Mouse (Mus musculus): ENCODE results near the gene M1ap. TPM values are rescaled to one million over a fixed set of nuclear protein-coding genes. Genes with fewer than 3 reads are reported as not detected.

The M1ap gene
- polyA plus RNA-seq, 1 experiment from 2014 or later: 0.71 TPM

GRCm38 (mm10) chr6:83031921-83032590 lies 85.4 kb downstream of the M1ap start:
- 53% methylated on average over 18 of the region's 18 CpGs for WGBS

DNA sequence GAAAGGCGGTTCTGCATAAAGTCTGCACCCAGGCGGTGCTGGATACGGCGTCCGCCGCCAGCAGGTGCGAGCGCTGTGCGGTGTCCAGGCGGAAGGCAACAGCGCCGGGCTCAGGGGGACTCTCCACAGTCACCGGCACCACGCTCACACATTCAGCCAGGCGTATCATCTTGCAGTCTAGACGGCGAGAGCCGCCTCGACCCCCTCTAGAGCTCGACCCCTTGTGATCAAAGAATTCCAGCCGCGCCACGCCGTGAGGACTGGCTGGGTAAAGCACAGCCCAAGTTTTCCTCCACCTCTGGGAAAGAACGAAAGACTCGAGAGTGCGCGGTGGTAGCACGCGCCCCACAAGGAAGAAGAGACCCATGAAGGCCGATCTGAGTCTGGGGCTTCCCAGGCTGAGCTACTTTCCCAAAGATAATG lies 86.1 kb downstream of the M1ap start:
- WGBS: under 1% methylated on average over 31 of the region's 31 CpGs
- no peaks in the 10 kb centered on the region for H3K36me3 ChIP-seq (ENCODE audit: control insufficient read depth, insufficient read depth)
- peak overlapping the region; percentile 67 for H3K9ac ChIP-seq (ENCODE audit: low read length)
- peak overlapping the region; percentile 86 for H3K4me2 ChIP-seq (ENCODE audit: low read depth, low read length)
- H3K27ac ChIP-seq (ENCODE audit: low read length): peak overlapping the region; percentile 53
- H3K9me3 ChIP-seq (replicated peaks; ENCODE audit: control insufficient read depth, low read length): no peaks in the 10 kb centered on the region
- peaks cover 19% of the 10 kb centered on the region for H3K4me1 ChIP-seq (ENCODE audit: control insufficient read depth, insufficient read depth, low read length)
- H3K27me3 ChIP-seq (ENCODE audit: control insufficient read depth, insufficient read depth, low read length): peaks cover 13% of the 10 kb centered on the region; the same call in 1 of the 2 replicates
- peak overlapping the region; percentile 73 for H3K4me3 ChIP-seq (ENCODE audit: low read length)
- peak; percentile 39 for ATAC-seq (replicated peaks; ENCODE audit: extremely low read depth, insufficient read depth, low FRiP score)

More at GRCm38 (mm10) chr6:83031921-83032590, 85.4 kb downstream of the M1ap start:
- Histone ChIP-seq H3K36me3 (ENCODE audit: control insufficient read depth, insufficient read depth) (no peaks in the 10 kb centered on the region), H3K4me2 (ENCODE audit: low read depth, low read length) (peak overlapping the region; percentile 86), H3K27me3 (ENCODE audit: control insufficient read depth, insufficient read depth, low read length) (peaks cover 13% of the 10 kb centered on the region; the same call in 1 of the 2 replicates), H3K9ac (ENCODE audit: low read length) (peak overlapping the region; percentile 67), H3K27ac (ENCODE audit: low read length) (no peak overlapping the region), H3K4me3 (ENCODE audit: low read length) (peak overlapping the region; percentile 73), H3K9me3 (replicated peaks; ENCODE audit: control insufficient read depth, low read length) (no peaks in the 10 kb centered on the region), H3K4me1 (ENCODE audit: control insufficient read depth, insufficient read depth, low read length) (peaks cover 23% of the 10 kb centered on the region)
- no peak for ATAC-seq (replicated peaks; ENCODE audit: extremely low read depth, insufficient read depth, low FRiP score)

- Histone ChIP-seq H3K4me1 (ENCODE audit: control insufficient read depth, insufficient read depth, low read length) (peaks cover 16% of the 10 kb centered on the region), H3K27me3 (ENCODE audit: control insufficient read depth, insufficient read depth, low read length) (peaks cover 10% of the 10 kb centered on the region; the same call in 1 of the 2 replicates), H3K9ac (ENCODE audit: low read length) (peak within 1 kb of the TSS; percentile 67), H3K4me3 (ENCODE audit: low read length) (peak within 1 kb of the TSS; percentile 73), H3K27ac (ENCODE audit: low read length) (peak within 1 kb of the TSS; percentile 82), H3K36me3 (ENCODE audit: control insufficient read depth, insufficient read depth) (no peaks in the 10 kb centered on the region), H3K9me3 (replicated peaks; ENCODE audit: control insufficient read depth, low read length) (no peaks in the 10 kb centered on the region), H3K4me2 (ENCODE audit: low read depth, low read length) (peak within 1 kb of the TSS; percentile 86)
- WGBS: under 1% methylated on average over 51 of the region's 51 CpGs
- peak; percentile 81 for ATAC-seq (replicated peaks; ENCODE audit: extremely low read depth, insufficient read depth, low FRiP score)
Observed at GRCm38 (mm10) chr6:83033249-83034185, 86.8 kb downstream of the M1ap start, which contains the start of the genes Dok1 and Loxl3. TSS of gene Dok1 (minus strand) at chr6:83033471. TSS of gene Loxl3 (plus strand) at chr6:83034173.

GRCm38 (mm10) chr6:83034463-83035055 lies 87.9 kb downstream of the M1ap start:
- no peak for ATAC-seq (replicated peaks; ENCODE audit: extremely low read depth, insufficient read depth, low FRiP score)
- H3K27ac ChIP-seq (ENCODE audit: low read length): peak overlapping the region; percentile 9; the same call in 1 of the 2 replicates
- H3K36me3 ChIP-seq (ENCODE audit: control insufficient read depth, insufficient read depth): no peaks in the 10 kb centered on the region
- 32% methylated on average over 5 of the region's 5 CpGs for WGBS
- peak overlapping the region; percentile 73 for H3K4me3 ChIP-seq (ENCODE audit: low read length)
- no peaks in the 10 kb centered on the region for H3K9me3 ChIP-seq (replicated peaks; ENCODE audit: control insufficient read depth, low read length)
- H3K4me2 ChIP-seq (ENCODE audit: low read depth, low read length): peak overlapping the region; percentile 86
- peaks cover 9% of the 10 kb centered on the region; the same call in 1 of the 2 replicates for H3K27me3 ChIP-seq (ENCODE audit: control insufficient read depth, insufficient read depth, low read length)
- peak overlapping the region; percentile 67 for H3K9ac ChIP-seq (ENCODE audit: low read length)
- peaks cover 18% of the 10 kb centered on the region for H3K4me1 ChIP-seq (ENCODE audit: control insufficient read depth, insufficient read depth, low read length)

- H3K4me2 ChIP-seq (ENCODE audit: low read depth, low read length): no peak overlapping the region
Observed at GRCm38 (mm10) chr6:83037188-83037587, 90.5 kb downstream of the M1ap start.

DNA sequence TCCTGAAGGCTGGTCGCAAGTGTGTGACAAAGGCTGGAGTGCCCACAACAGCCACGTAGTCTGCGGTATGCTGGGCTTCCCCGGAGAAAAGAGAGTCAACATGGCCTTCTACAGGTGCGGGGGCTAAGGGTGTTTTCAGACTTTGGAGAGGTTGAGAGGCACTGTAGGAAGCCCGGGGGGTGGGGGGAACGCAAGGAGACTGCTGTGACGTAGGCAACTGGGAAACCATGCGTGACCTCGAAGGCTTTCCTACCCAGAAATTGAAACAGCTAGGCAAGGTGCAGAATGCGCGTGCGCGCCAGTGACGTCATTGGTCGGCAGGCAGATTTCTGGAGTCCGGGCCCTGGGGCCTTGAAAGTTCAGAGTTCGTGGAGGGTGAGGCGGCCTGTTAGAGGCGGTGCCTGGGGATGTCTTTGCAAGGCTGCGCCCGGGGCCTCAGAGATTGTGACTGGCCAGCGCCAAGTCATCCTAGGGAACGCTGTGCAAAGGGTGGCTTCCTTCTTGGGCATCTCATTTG lies 91.9 kb downstream of the M1ap start:
- Histone ChIP-seq H3K4me3 (ENCODE audit: low read length) (peak overlapping the region; percentile 39), H3K4me1 (ENCODE audit: control insufficient read depth, insufficient read depth, low read length) (peaks cover 4% of the 10 kb centered on the region; the same call in 1 of the 2 replicates), H3K27me3 (ENCODE audit: control insufficient read depth, insufficient read depth, low read length) (no peaks in the 10 kb centered on the region), H3K9ac (ENCODE audit: low read length) (peak overlapping the region; percentile 41), H3K4me2 (ENCODE audit: low read depth, low read length) (peak overlapping the region; percentile 66), H3K36me3 (ENCODE audit: control insufficient read depth, insufficient read depth) (no peaks in the 10 kb centered on the region), H3K27ac (ENCODE audit: low read length) (no peak overlapping the region), H3K9me3 (replicated peaks; ENCODE audit: control insufficient read depth, low read length) (no peaks in the 10 kb centered on the region)
- 0 out of 2 replicates have a peak, but pooled peaks have one; percentile 12 for ATAC-seq (replicated peaks; ENCODE audit: extremely low read depth, insufficient read depth, low FRiP score)
- WGBS: 17% methylated on average over 24 of the region's 24 CpGs

More at GRCm38 (mm10) chr6:83037188-83037587, 90.5 kb downstream of the M1ap start:
- H3K36me3 ChIP-seq (ENCODE audit: control insufficient read depth, insufficient read depth): no peaks in the 10 kb centered on the region
- H3K9me3 ChIP-seq (replicated peaks; ENCODE audit: control insufficient read depth, low read length): no peaks in the 10 kb centered on the region
- no peak overlapping the region for H3K9ac ChIP-seq (ENCODE audit: low read length)
- WGBS: 74% methylated on average over 8 of the region's 8 CpGs
- H3K27ac ChIP-seq (ENCODE audit: low read length): no peak overlapping the region
- peaks cover under 1% of the 10 kb centered on the region; the same call in 1 of the 2 replicates for H3K27me3 ChIP-seq (ENCODE audit: control insufficient read depth, insufficient read depth, low read length)
- no peak overlapping the region for H3K4me3 ChIP-seq (ENCODE audit: low read length)
- H3K4me1 ChIP-seq (ENCODE audit: control insufficient read depth, insufficient read depth, low read length): peaks cover 10% of the 10 kb centered on the region
- no peak for ATAC-seq (replicated peaks; ENCODE audit: extremely low read depth, insufficient read depth, low FRiP score)

- no peaks in the 10 kb centered on the region for H3K27me3 ChIP-seq (ENCODE audit: control insufficient read depth, insufficient read depth, low read length)
- no peak overlapping the region for H3K9ac ChIP-seq (ENCODE audit: low read length)
- no peak for ATAC-seq (replicated peaks; ENCODE audit: extremely low read depth, insufficient read depth, low FRiP score)
- no peak overlapping the region for H3K4me2 ChIP-seq (ENCODE audit: low read depth, low read length)
- no peak overlapping the region for H3K27ac ChIP-seq (ENCODE audit: low read length)
- H3K36me3 ChIP-seq (ENCODE audit: control insufficient read depth, insufficient read depth): no peaks in the 10 kb centered on the region
- 78% methylated on average over 5 of the region's 5 CpGs for WGBS
- no peaks in the 10 kb centered on the region for H3K9me3 ChIP-seq (replicated peaks; ENCODE audit: control insufficient read depth, low read length)
- peaks cover 9% of the 10 kb centered on the region for H3K4me1 ChIP-seq (ENCODE audit: control insufficient read depth, insufficient read depth, low read length)
- H3K4me3 ChIP-seq (ENCODE audit: low read length): no peak overlapping the region
Observed at GRCm38 (mm10) chr6:83040601-83041000, 93.9 kb downstream of the M1ap start.

DNA sequence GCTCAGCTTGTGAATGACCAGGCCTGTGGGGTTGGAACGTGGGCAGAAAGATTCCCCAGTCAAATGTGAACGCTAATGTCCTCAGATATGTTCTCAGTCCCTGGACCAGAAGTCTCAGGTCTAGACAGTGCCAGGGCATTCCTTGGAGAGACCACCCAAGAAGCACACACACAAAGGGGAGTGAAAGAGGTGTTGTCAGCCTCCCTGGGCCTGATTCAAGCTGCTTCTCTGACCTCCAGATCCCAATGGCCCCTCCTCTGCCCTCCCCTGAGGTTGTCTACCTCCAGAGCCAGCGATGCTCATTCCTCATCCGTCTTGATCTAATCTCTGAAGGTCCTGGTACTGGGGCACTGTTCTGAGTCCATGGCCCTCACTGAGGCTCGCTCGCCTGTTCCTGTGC lies 96.9 kb downstream of the M1ap start:
- no peak overlapping the region for H3K9ac ChIP-seq (ENCODE audit: low read length)
- peaks cover 9% of the 10 kb centered on the region for H3K4me1 ChIP-seq (ENCODE audit: control insufficient read depth, insufficient read depth, low read length)
- WGBS: 67% methylated on average over 6 of the region's 6 CpGs
- no peaks in the 10 kb centered on the region for H3K27me3 ChIP-seq (ENCODE audit: control insufficient read depth, insufficient read depth, low read length)
- no peak overlapping the region for H3K27ac ChIP-seq (ENCODE audit: low read length)
- H3K4me3 ChIP-seq (ENCODE audit: low read length): no peak overlapping the region
- ATAC-seq (replicated peaks; ENCODE audit: extremely low read depth, insufficient read depth, low FRiP score): no peak
- no peaks in the 10 kb centered on the region for H3K9me3 ChIP-seq (replicated peaks; ENCODE audit: control insufficient read depth, low read length)
- H3K36me3 ChIP-seq (ENCODE audit: control insufficient read depth, insufficient read depth): no peaks in the 10 kb centered on the region
- no peak overlapping the region for H3K4me2 ChIP-seq (ENCODE audit: low read depth, low read length)
